Mouse (Mus musculus): ENCODE results near the gene Dnajc25. TPM values are rescaled to one million over a fixed set of nuclear protein-coding genes. Genes with fewer than 3 reads are reported as not detected.
A peak's percentile ranks its signal among the peaks of the same experiment; 100 is the strongest.

Dnajc25 gene
- total and polyA plus RNA-seq, 2 experiments from 2014 or later: 5.3 to 12.4 TPM

GRCm38 (mm10) chr4:59003806-59004200 lies 8.9 kb downstream of the Dnajc25 start:
- WGBS: 10% methylated on average over 7 of the region's 7 CpGs
- Histone ChIP-seq H3K4me1 (ENCODE audit: control insufficient read depth, insufficient read depth) (peaks cover 23% of the 10 kb centered on the region), H3K27ac (ENCODE audit: low read depth) (peak overlapping the region; percentile 90; the same call in 1 of the 2 replicates), H3K27me3 (ENCODE audit: control insufficient read depth, insufficient read depth, low read length) (no peaks in the 10 kb centered on the region), H3K36me3 (replicated peaks; ENCODE audit: control insufficient read depth, insufficient read depth, low read length) (no peaks in the 10 kb centered on the region), H3K9me3 (replicated peaks; ENCODE audit: control insufficient read depth, low read length) (no peaks in the 10 kb centered on the region), H3K9ac (replicated peaks; ENCODE audit: low read depth, low read length) (peak overlapping the region; percentile 87), H3K4me2 (ENCODE audit: low read depth, low read length) (peak overlapping the region; percentile 84), H3K4me3 (ENCODE audit: low read depth, low read length) (peak overlapping the region; percentile 90)
- DNase-seq (ENCODE audit: low spot score): no peak
- TF ChIP-seq EP300 (IDR thresholded peaks at IDR 0.05; ENCODE audit: low read depth) (no peak), CTCF (IDR thresholded peaks at IDR 0.05; ENCODE audit: low read depth) (no peak)
- no peak for ATAC-seq (ENCODE audit: insufficient read depth, low read depth)

DNA sequence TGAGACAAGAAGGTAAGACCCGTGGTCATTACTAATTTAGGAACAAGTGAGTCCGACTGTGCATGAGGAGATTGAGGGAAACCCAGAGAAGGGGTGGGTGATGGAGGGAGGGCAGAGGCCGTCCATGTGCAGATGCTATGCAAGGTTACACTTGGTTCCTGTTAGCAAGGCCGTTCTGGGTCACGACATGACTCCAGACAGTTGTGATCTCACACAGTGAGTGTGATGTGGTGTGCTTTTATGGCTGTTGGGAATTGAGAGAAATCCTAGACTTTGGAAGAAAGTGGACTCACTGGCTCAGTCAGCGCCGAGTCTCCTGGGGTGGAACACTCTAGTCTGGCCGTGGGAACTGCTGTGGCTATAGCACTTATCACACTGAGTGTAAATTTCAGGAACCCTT lies 11.3 kb downstream of the Dnajc25 start:
- H3K9ac ChIP-seq (replicated peaks; ENCODE audit: low read depth, low read length): no peak overlapping the region

GRCm38 (mm10) chr4:59007016-59007415 lies 12.2 kb downstream of the Dnajc25 start:
- TF ChIP-seq CTCF (IDR thresholded peaks at IDR 0.05; ENCODE audit: low read depth): no peak
- TF ChIP-seq EP300 (IDR thresholded peaks at IDR 0.05; ENCODE audit: low read depth): no peak
- Histone ChIP-seq H3K4me1 (ENCODE audit: control insufficient read depth, insufficient read depth) (peaks cover 40% of the 10 kb centered on the region), H3K9me3 (replicated peaks; ENCODE audit: control insufficient read depth, low read length) (no peaks in the 10 kb centered on the region), H3K36me3 (replicated peaks; ENCODE audit: control insufficient read depth, insufficient read depth, low read length) (no peaks in the 10 kb centered on the region), H3K4me3 (ENCODE audit: low read depth, low read length) (no peak overlapping the region), H3K9ac (replicated peaks; ENCODE audit: low read depth, low read length) (no peak overlapping the region), H3K4me2 (ENCODE audit: low read depth, low read length) (no peak overlapping the region), H3K27me3 (ENCODE audit: control insufficient read depth, insufficient read depth, low read length) (no peaks in the 10 kb centered on the region), H3K27ac (ENCODE audit: low read depth) (no peak overlapping the region)
- 76% methylated on average over 6 of the region's 6 CpGs for WGBS
- DNase-seq (ENCODE audit: low spot score) (no peak), ATAC-seq (ENCODE audit: insufficient read depth, low read depth) (no peak)

More for the DNA sequence above, 11.3 kb downstream of the Dnajc25 start:
- Histone ChIP-seq H3K9me3 (replicated peaks; ENCODE audit: control insufficient read depth, low read length) (no peaks in the 10 kb centered on the region), H3K27ac (ENCODE audit: low read depth) (no peak overlapping the region), H3K36me3 (replicated peaks; ENCODE audit: control insufficient read depth, insufficient read depth, low read length) (no peaks in the 10 kb centered on the region), H3K4me1 (ENCODE audit: control insufficient read depth, insufficient read depth) (peaks cover 35% of the 10 kb centered on the region), H3K27me3 (ENCODE audit: control insufficient read depth, insufficient read depth, low read length) (no peaks in the 10 kb centered on the region), H3K4me3 (ENCODE audit: low read depth, low read length) (no peak overlapping the region), H3K4me2 (ENCODE audit: low read depth, low read length) (no peak overlapping the region)
- TF ChIP-seq EP300 (IDR thresholded peaks at IDR 0.05; ENCODE audit: low read depth) (no peak), CTCF (IDR thresholded peaks at IDR 0.05; ENCODE audit: low read depth) (no peak)
- DNase-seq (ENCODE audit: low spot score) (no peak), ATAC-seq (ENCODE audit: insufficient read depth, low read depth) (no peak)
- WGBS: 59% methylated on average over 8 of the region's 8 CpGs

GRCm38 (mm10) chr4:59007974-59008373 lies 13.1 kb downstream of the Dnajc25 start:
- H3K4me1 ChIP-seq (ENCODE audit: control insufficient read depth, insufficient read depth): peaks cover 40% of the 10 kb centered on the region
- WGBS: 79% methylated on average over 5 of the region's 5 CpGs
- H3K9ac ChIP-seq (replicated peaks; ENCODE audit: low read depth, low read length): no peak overlapping the region
- TF ChIP-seq CTCF (IDR thresholded peaks at IDR 0.05; ENCODE audit: low read depth) (no peak), EP300 (IDR thresholded peaks at IDR 0.05; ENCODE audit: low read depth) (no peak)
- no peaks in the 10 kb centered on the region for H3K27me3 ChIP-seq (ENCODE audit: control insufficient read depth, insufficient read depth, low read length)
- H3K4me2 ChIP-seq (ENCODE audit: low read depth, low read length): no peak overlapping the region
- DNase-seq (ENCODE audit: low spot score) (no peak), ATAC-seq (ENCODE audit: insufficient read depth, low read depth) (no peak)
- H3K36me3 ChIP-seq (replicated peaks; ENCODE audit: control insufficient read depth, insufficient read depth, low read length): no peaks in the 10 kb centered on the region
- no peak overlapping the region for H3K4me3 ChIP-seq (ENCODE audit: low read depth, low read length)
- H3K9me3 ChIP-seq (replicated peaks; ENCODE audit: control insufficient read depth, low read length): no peaks in the 10 kb centered on the region
- no peak overlapping the region for H3K27ac ChIP-seq (ENCODE audit: low read depth)

DNA sequence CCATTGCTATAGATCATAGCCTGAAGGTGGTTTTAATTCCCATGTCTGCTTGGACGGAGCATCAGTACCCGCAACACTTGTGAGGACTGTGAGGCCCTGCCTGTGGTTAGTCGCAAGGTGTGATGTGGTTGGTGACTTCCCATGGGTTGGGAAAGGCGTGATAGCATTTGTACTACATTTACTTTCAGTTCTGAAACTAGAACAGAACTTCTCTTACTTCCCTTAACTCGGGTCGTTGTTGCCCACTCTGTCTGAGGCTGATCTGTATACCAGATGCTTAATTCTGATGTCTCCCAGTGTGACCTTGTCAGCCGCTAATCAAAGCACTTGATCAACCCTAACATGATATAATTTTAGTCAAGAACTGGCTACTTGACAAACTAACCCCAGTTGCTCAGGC lies 14.3 kb downstream of the Dnajc25 start:
- H3K36me3 ChIP-seq (replicated peaks; ENCODE audit: control insufficient read depth, insufficient read depth, low read length): no peaks in the 10 kb centered on the region
- no peak overlapping the region for H3K4me2 ChIP-seq (ENCODE audit: low read depth, low read length)
- TF ChIP-seq EP300 (IDR thresholded peaks at IDR 0.05; ENCODE audit: low read depth) (no peak), CTCF (IDR thresholded peaks at IDR 0.05; ENCODE audit: low read depth) (no peak)
- ATAC-seq (ENCODE audit: insufficient read depth, low read depth) (no peak), DNase-seq (ENCODE audit: low spot score) (no peak)
- no peak overlapping the region for H3K4me3 ChIP-seq (ENCODE audit: low read depth, low read length)
- no peaks in the 10 kb centered on the region for H3K27me3 ChIP-seq (ENCODE audit: control insufficient read depth, insufficient read depth, low read length)
- no peaks in the 10 kb centered on the region for H3K9me3 ChIP-seq (replicated peaks; ENCODE audit: control insufficient read depth, low read length)
- WGBS: 89% methylated on average over 7 of the region's 7 CpGs
- H3K9ac ChIP-seq (replicated peaks; ENCODE audit: low read depth, low read length): no peak overlapping the region; the same call in 1 of the 2 replicates
- H3K4me1 ChIP-seq (ENCODE audit: control insufficient read depth, insufficient read depth): peaks cover 39% of the 10 kb centered on the region
- H3K27ac ChIP-seq (ENCODE audit: low read depth): no peak overlapping the region

DNA sequence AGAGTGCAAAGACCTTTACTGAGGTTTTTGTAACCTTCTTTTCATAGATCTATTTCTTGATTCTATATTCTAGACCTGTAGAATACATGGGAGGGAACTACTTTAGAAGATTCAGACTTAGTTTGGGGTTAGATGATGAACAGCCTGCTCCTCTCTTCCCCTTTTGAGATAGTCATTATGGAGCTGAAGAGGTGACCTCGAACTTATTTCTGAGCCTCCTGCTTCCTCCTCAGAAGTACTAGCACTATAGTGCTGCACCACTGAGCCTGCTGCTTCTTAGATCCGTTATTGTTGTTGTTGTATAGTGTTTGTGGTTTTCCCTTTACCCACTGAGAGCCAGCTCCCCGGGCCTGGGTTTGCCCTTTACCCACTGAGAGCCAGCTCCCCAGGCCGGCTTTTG lies 14.8 kb downstream of the Dnajc25 start:
- WGBS: 75% methylated on average over 4 of the region's 4 CpGs
- ATAC-seq (ENCODE audit: insufficient read depth, low read depth) (no peak), DNase-seq (ENCODE audit: low spot score) (no peak)
- TF ChIP-seq CTCF (IDR thresholded peaks at IDR 0.05; ENCODE audit: low read depth): no peak
- TF ChIP-seq EP300 (IDR thresholded peaks at IDR 0.05; ENCODE audit: low read depth): no peak
- Histone ChIP-seq H3K4me3 (ENCODE audit: low read depth, low read length) (no peak overlapping the region), H3K27ac (ENCODE audit: low read depth) (no peak overlapping the region), H3K27me3 (ENCODE audit: control insufficient read depth, insufficient read depth, low read length) (no peaks in the 10 kb centered on the region), H3K36me3 (replicated peaks; ENCODE audit: control insufficient read depth, insufficient read depth, low read length) (no peaks in the 10 kb centered on the region), H3K9ac (replicated peaks; ENCODE audit: low read depth, low read length) (no peak overlapping the region; the same call in 1 of the 2 replicates), H3K4me2 (ENCODE audit: low read depth, low read length) (no peak overlapping the region), H3K9me3 (replicated peaks; ENCODE audit: control insufficient read depth, low read length) (no peaks in the 10 kb centered on the region), H3K4me1 (ENCODE audit: control insufficient read depth, insufficient read depth) (peaks cover 34% of the 10 kb centered on the region)
